Mouse (Mus musculus) neural tube, embryonic 10.5 days (tissue): ENCODE measurements around the gene Kdm6b.

Source experiments
- DNase-seq: peaks from one replicate; pipeline ENCODE4 v3.0.0-alpha.2; 2017; ENCODE audit warnings: low spot score; ENCODE audit errors: extremely low spot score

The Kdm6b gene

DNA sequence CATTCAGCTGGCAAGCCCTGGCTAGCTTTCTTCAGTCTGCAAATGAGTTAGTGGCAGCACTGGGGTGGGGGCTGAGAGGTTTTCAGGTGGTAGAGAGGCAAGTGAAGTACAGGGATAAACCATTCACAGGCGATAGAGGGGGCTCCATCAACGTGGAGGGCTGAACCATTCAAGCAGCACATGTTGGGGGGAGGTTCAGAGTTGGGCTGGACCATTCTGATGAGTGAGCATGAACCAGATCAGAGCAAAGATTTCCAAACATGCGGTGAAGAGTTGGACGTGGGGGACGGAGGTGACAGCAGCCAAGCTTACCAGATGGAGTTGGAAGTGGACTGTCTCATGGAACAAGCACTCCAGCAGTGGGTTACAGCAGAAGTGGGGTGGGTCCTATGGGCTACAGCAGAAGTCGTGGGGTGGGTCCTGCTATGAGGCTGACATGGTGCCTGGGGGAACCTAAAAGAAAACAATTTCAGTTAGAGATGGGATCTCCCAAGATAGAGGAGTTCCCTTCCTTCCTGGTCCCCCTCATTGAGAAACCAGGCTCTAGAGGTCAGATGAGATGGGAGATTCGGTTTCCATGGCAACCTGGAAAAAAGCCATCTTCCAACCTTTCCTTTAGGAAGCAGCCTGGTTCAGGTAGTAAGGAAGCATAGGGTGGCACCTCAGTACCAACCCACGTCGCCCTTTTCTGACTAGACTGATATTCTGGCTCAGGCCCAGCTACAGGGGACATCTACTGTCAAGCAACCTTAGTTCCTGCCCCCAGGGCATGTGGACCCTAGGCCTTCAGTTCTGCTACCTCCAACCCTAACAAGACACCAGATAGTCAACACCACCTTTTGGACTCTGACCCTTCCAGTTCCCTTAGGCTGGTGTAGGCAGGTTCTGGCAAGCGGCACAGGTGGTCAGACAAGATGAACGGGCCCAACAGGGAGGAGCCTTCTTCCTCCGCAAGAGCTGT, at the start of gene Kdm6b:
Gene Kdm6b (minus strand): TSS at position 455 of the 961 bp plus-strand sequence.
- peak; percentile 47 for DNase-seq

DNA sequence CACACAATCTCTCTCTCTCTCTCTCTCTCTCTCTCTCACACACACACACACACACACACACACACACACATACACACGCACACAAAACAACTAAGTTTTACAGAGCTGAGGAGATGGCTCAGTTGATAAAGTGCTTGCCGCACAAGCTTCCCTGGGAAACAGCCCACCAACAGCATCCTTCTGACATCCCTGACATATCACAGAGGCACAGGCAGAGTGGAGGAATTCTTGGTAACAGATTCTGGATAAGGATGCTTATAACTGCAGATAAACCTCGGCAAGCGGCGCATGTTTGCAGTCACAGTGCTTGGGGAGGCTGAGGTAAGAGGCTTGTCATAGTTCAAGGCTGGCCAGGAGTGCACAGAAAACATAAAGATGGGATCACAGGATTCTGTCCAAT, 48.1 kb upstream of the Kdm6b start:
- DNase-seq: no peak

DNA sequence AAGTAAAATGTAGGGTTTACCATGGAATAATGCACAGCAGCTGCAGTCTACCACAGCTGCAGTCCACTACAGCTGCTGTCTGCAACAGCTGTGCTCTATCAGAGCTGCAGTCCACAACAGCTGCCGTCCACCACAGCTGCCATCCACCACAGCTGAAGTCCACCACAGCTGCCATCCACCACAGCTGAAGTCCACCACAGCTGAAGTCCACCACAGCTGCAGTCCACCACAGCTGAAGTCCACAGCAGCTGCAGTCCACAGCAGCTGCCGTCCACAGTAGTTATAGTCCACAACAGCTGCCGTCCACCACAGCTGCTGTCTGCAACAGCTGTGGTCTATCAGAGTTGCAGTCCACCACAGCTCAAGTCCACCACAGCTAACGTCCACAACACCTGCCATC, 46.4 kb upstream of the Kdm6b start:
- no peak for DNase-seq

DNA sequence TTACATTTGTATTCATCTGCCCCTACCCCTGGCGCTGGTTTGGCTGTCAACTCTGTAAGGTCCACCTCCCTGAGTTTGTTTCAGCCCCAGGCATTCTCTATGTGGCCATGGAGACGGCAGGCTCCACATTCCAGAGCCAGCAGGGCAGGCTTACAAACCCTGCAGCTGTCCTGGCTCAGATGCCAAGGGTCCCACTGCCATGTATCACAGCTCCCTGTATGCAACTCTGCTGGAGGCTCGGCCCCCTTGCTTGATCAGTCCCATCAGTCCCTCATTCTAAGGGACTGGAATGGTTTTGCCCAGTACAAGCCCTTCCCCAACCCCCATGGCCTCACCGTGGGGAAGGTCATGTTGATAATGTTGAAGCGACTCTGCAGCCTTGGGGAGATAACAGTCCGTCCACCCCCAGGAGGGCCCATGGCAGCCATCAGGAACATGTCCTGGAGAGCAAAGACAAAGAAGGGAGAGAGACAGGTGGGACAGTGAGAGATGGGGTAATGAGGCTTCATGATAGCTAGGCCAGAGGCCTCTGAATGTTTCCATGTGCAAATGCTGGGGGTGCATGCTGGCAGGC, 43.6 kb upstream of the Kdm6b start:
- DNase-seq: no peak

DNA sequence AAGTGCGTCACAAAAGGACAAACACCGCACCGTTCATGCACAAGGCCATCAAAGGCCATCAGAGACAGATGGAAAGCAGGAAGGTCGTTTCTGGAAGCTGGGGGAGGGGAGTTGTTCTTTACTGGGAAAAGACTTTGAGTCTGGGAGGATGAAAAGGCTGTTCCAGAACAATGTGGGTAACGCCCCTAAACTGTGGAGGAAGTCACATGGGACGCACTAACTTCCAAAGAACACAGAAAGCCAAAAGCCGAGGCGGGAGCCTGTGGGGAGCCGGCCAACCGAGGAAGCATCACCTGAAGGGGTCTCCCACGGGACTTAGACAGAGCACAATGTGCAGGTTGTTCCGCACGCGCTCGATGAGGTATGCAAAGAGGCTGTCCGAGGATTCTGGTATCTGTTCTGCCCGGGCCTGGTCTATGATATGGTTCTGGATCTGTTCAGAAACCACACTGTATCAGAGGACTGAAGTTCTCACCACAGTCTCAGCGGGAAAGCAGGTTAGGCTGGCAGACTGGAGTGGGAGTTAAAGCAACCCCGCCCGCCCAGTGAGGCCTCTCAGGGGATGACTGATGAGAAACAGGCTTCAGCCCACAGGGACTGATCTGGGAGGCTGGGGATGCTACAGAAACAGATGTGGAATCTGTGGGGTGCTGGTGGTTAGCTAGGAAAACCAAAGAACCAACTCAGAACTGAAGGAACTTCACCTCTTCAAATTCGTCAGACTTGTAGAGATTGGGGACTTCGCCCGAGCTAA, 38.8 kb upstream of the Kdm6b start:
- DNase-seq: peak; percentile 34

DNA sequence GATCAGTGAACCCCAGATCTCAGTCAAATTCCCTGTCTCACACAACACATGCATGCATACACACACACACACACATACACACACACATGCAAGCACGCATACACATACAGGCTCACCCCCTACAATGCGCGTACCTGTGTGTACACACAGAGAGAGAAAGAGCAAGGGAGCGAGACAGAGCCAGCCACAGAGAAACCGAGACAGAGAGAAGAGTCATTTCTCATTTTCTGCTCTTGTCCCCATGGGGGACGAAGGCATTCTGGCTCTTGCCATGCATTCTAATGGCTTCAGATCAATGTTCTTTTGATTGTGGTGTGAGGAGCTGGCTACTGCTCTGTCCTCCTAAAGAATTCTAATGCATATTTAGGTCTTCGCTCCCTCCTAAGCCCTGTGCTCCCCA, 33.8 kb upstream of the Kdm6b start:
- no peak for DNase-seq

DNA sequence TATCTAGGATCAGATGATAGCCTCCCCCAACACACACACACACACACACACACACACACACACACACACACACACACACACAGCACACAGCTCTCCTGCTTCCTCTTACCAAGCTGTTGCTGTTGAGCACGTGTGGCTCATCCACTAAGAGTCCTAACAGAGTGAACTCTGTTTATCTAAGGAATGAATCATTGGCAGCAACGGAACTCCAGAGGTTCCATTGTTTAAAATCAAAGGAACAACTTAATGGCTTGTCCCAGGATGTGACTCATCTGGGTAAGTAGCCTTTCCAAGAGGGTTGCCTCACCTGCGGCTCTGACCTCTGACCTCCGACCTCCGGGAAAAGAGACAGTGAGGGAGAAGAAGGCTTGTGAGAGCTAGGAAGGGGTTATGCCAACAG, 29.9 kb upstream of the Kdm6b start:
- no peak for DNase-seq

DNA sequence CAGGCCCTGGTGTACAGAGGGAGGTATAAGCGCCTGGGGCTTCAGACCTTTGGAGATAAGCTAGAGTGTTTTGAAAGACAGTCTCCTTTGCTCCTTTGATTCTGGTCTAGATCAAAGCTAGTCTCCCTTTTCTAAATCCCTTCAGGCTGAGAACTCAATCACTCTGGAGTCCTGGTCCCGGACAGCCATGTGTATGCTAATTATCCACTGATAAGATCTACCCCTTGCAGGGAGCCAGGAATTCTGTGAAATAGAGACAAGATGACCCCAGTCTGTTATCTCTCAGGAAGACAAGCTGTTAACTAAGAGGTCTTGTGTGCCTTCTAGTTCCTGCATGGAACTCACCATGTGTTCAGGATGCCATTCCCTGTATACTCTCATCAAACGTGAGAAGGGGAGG, 23.8 kb upstream of the Kdm6b start:
- DNase-seq: no peak

DNA sequence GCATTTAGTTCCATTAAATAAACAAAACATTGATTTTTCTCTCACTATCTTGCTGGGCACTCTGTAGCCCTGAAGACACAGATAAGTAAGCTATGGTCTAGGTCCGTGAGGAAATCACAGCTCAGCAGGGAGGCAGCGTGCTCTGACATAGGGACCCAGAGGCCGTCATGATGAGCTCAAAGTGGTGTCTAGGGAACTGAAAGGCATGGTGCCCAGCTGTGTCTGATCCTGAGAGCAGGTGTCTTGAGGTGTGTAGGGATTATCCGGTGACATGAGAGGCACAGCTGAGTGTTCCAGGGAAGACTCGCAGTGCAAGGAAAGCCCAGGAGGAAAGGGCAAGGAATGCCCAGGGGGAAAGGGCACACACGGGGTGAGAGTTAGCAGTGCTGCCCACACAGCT, 19.7 kb upstream of the Kdm6b start:
- no peak for DNase-seq

DNA sequence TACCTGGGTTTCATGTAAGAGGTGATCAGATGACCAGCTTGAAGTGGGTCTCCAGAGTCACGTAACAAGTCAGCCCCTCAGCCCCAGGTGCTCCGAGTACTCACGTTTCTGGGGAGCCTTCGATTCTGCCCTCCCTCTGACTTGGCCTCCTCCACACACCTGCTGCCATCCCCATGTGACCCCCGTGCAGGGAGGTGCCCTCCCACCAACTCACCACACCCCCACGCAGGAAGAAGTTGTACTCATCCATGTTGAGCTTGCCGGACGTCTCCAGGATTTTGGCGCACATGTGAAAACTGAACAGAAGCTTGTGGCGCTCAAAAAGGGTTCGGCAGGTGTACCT, 19.1 kb upstream of the Kdm6b start:
- DNase-seq: no peak

DNA sequence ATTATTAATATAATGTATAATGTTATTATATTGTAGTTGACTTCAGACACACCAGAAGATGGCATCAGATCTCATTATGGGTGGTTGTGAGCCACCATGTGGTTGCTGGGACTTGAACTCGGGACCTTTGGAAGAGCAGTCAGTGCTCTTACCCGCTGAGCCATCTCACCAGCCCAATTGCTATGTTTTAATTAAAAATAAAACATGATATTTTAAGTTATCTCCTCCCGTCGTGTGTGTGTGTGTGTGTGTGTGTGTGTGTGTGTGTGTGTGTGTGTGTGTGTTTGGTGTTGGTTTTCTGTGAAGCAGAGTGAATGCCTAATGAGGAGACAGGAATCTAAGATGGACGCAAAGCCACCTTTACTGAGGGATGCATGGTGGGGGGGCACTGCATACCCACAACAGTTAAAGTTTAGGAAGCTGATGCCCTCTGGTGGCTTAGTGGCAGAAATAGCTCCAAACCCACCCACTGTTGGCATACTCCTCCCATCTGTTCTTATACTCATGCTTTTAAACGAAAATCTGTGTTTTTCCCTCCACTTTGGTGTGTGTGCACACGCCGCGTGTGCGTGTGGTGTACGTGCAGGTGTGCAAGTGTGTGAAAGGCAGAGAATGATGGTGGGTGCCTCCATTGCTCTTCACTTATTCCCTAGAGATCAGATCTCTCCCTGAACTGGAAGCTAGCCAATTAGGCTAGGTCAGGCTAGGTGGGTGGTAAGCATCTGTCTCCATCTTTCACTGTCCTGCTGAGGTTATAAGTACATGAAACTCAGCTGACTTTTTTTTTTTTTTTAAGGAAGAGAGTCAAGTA, 18.6 kb upstream of the Kdm6b start:
- peak; percentile 53 for DNase-seq

DNA sequence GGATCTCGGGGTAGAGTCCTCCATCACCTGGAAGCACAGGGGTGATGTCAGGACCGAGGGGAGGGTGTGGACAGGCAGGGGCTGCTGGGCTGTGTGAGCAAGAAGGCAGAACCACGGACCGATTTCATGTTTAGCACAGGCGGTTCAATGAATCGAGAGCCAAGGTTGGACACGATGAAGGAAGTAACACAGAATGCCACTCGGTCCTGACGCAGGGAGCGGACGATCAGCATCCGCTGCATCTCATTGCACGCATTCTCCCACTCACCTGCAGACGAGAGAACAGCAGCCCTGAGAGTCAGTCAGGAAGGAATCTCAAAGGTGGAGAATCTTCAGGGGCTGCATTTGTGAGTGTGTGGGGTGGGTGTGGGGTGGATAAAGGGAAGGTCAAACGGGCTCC, 17.2 kb upstream of the Kdm6b start:
- no peak for DNase-seq

DNA sequence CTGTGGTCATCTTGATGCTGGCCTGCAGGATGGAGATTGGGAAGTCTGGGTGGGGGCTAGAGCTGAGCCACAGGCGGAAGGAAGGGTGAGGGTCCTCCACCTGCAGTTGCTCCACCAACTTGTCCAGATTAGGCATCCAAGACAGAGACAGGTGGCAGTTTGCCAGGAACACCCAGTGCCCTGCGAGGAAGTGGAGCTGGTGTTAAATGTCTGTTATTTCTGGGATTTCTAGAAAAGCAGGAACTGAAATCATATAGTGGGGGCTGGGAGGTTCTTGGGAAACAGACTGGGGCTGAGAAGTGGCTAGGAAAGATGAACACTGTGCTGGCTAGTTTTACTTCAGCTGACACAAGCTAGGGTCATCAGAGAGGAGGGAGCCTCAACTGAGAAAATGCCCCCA, 15.8 kb upstream of the Kdm6b start:
- no peak for DNase-seq

DNA sequence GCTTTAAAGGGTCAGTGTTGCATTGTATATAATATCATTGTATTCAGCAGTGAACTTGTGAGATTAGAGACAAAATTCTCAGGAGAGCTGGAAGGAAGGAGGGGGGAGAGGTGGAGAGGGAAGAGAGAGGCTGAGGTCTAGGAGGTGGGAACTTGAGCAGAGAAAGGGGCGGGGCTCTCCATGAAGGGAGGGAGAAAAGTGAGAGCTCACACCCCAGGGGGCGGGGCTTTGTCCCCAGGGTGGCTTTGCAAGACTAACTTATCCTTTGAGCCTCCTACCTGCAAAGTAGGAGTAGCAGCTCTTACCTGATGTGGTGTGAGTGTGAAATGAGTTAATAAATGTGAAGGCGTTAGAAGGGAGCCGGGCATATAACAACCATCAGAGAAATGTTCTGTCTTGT, 15.3 kb upstream of the Kdm6b start:
- no peak for DNase-seq

DNA sequence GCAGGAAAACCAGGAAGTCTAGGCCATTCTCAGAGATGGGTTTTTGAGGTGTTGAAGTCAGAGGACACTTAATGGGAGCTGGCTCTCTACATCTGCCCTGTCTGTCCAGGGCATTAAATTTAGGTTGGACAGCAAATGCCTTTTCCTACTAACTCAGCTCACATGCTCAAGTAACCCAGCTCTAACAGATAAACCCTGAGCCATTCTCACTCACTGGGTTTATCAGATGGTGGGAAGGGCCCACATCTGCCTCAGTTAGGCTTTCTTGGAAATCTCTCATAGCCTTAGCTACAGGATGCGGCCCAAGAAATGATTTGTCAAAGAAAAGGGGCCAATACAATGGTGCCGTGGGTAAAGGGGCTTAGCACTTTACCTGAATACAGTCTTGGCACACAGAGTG, 12.8 kb upstream of the Kdm6b start:
- DNase-seq: no peak

DNA sequence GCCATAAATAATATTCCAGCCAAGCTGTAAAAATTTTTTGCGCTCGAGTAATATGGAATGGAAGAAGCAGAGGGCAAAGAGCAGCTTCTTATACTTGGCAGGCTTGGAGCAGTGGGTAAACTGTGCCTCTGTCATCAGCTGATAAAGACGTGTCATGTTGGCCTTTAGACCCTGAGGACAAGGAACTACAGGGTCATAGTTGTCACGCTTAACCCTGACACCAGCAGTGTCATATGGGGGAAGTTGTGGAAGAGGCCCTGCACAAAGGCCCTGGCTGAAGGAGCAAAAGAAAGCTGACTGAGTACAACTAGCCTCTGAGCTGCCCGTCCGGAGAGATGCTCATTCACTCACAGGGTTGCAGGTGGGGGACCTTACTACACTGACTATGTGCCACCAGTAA, 10.4 kb upstream of the Kdm6b start:
- no peak for DNase-seq

DNA sequence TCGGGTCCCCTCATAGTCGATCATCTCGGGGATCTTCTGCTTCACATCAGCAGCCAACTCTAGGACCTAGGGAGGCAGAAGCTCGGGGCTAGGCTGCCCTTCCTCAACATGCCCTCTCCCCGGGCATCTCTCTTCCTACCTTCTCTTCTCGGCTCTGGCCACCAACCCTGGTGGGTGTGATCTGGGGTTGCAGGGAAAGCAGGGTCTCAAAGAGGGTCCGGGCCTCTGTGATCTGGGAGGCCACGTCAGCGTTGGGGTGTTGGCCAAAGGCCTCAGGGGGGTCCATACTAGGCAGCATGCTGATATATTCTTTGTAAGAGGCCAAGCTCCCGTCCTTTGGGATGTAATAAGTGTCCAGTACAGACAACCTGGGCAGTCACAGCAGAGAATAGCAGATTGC, 9.4 kb upstream of the Kdm6b start:
- no peak for DNase-seq

DNA sequence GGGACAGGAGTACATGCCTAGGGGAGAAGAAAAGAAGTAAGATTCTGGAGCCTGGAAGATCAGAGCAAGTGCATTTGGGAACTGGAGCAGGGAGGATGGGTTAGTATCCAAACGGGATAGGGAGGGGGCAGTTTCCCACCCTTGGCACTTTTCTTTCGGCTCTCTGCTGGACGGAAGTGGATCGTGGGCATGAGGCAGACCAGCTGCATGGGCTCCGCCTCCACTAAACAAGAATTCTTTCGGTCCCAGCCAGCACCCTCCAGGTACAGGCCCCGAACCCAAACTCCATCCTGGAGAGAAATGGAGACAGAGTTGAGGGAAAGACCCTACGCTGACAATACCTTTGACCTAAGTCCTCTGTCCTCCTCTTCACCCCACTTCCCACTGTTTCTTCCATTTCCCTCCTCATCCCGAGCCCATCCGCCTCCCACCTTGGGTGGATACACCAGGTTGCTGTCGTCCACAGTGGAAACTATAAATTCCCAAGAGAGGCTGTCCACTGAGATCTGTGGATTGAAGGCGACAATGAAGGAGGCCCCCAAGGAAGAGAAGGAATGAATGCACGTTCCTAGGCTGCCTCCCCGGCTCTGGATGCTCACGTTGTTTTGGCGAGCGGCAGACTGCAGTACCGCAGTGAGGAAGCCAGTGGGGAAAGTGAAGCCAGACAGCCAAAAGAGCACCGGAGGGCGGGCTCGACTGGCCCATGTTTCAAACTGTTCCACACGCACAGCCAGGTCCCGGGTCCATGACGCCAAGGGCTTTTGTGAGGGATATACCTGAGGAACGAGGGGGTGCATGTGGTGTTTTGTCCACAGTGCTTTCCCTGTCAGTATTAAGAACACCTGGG, 7.9 kb upstream of the Kdm6b start:
- DNase-seq: no peak

DNA sequence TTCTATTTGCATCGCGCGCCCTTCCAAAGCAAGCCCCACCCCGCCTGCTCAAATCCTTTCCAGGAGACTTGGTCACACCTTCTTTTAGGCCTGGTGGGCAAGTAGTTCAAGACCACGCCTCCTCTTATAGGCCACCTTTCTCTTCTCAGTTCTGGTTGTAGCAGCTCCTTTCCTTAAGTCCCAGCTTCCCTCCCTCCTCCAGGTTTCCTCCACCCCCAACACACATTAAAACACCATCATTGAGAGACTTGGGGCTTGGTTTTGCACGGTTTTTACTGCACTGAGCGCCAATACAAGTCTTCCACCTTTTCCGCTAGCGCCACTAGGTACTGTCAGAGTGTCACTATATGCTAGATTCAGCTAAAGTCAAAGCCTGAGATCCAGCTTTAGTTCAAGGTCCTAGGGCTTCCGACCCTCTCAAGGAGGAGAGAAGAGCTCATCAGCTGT, 7.1 kb upstream of the Kdm6b start:
- DNase-seq: no peak

DNA sequence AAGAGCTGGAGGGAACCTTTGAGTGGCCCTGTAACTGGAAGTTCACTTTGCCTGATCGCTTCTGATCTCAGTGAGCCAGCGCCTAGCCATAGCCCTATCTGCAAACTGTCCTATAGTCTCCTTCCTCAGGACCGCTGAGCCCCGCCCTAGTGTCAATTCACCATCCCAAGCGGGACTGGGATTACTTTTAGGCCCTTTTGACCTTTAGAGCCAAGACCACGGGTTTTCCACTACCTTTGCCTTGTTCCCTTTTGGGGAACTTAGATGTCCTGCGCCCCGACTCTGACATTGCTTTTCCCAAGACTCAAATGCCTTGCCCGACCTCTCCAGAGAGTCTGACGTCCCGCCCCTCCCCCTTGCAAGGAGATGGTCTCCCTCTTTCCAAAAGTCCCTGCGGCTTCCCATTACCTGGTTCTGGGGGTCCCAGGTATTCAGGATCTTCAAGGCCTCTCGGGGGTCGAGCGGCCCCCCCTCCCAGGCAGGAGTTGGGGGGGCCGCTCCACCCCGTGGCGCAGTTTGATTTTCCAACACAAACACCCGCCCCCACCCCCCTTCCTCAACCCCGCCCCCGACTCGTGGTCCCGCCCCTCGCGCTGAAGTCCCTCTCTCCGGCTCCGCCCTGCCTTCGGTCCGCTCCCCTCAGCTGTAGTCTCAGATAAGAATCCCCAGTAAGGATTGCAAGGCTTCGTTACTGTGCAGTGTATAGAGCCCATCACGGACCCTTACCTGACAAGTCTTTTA, 6.5 kb upstream of the Kdm6b start:
- peak; percentile 64 for DNase-seq
